Mouse (Mus musculus) olfactory bulb, adult 2 months (tissue): ENCODE measurements around the gene Mettl7a3. TPM values are rescaled to one million over a fixed set of nuclear protein-coding genes. Genes with fewer than 3 reads are reported as not detected.
"Not testable (repeated sequence)": the region's sequence is repeated elsewhere in the genome, so short reads cannot be mapped to it uniquely, and the experiment has no call there.

ENCODE experiments used
- H3K27ac ChIP-seq: fragments of 200-500 bp; 2 replicates; pipeline ENCODE4 v1.5.1; 2012; ENCODE audit warnings: low read depth, low read length; ENCODE audit not compliant: insufficient read depth
- H3K4me1 ChIP-seq: fragments of 200-500 bp; 2 replicates; pipeline ENCODE4 v1.6.1; 2012; ENCODE audit warnings: low read length; ENCODE audit not compliant: control insufficient read depth, insufficient read depth
- H3K4me3 ChIP-seq: fragments of 200-500 bp; 2 replicates; pipeline ENCODE4 v1.5.1; 2012; ENCODE audit warnings: mild to moderate bottlenecking, low read depth, low read length, moderate library complexity; ENCODE audit not compliant: insufficient read depth
- CTCF ChIP-seq: fragments of 200-500 bp; IDR thresholded peaks from 2 replicates; pipeline ENCODE4 v1.5.1; 2012; ENCODE audit warnings: low read depth, mild to moderate bottlenecking, low read length, moderate library complexity; ENCODE audit not compliant: insufficient read depth
- POLR2A ChIP-seq: fragments of 200-500 bp; IDR thresholded peaks from 2 replicates; pipeline ENCODE4 v1.6.1; 2012; ENCODE audit warnings: mild to moderate bottlenecking, low read depth, low read length, moderate library complexity; ENCODE audit not compliant: insufficient read depth
- WGBS: fragments of 180-500 bp; shearing (Covaris S2); methylation state at CpG from one replicate; pipeline ENCODE4 v1.1.7; 2018; 5-methylcytosine and 5-hydroxymethylcytosine counted together
- polyA plus RNA-seq: library from polyadenylated mRNA; stranded (reverse); fragments of >200 nt; gene quantifications from 2 replicates; pipeline ENCODE4 v1.2.4, GENCODE M21; 2012; ENCODE audit warnings: low replicate concordance; ENCODE audit not compliant: missing spikeins, insufficient read depth, insufficient read length

Gene Mettl7a3
- polyA plus RNA-seq, 1 experiment, result not detected

- WGBS, result 57% methylated on average over 2 of the region's 2 CpGs
- H3K27ac ChIP-seq, result no peak overlapping the region
- no peaks in the 10 kb centered on the region for H3K4me1 ChIP-seq
- no peak overlapping the region for H3K4me3 ChIP-seq
- no peak for TF ChIP-seq CTCF
- TF ChIP-seq POLR2A, result no peak
Measured at GRCm38 (mm10) chr15:100349496-100349895, 14.8 kb downstream of the Mettl7a3 start.

GRCm38 (mm10) chr15:100351501-100352060 is 16.9 kb downstream of the Mettl7a3 start:
- no peak overlapping the region for H3K27ac ChIP-seq
- TF ChIP-seq POLR2A, result no peak
- TF ChIP-seq CTCF, result no peak
- no peaks in the 10 kb centered on the region for H3K4me1 ChIP-seq
- WGBS, result 74% methylated on average over 6 of the region's 6 CpGs
- H3K4me3 ChIP-seq, result no peak overlapping the region

- H3K27ac ChIP-seq, result no peak within 1 kb of the TSS
- H3K4me1 ChIP-seq, result no peaks in the 10 kb centered on the region
- WGBS, result 85% methylated on average over 10 of the region's 10 CpGs
- H3K4me3 ChIP-seq, result no peak within 1 kb of the TSS
- TF ChIP-seq POLR2A (no peak), CTCF (no peak)
Measured at GRCm38 (mm10) chr15:100352711-100353250, 18.1 kb downstream of the Mettl7a3 start, which contains the start of the genes Methig1 and Mettl7a2. TSS of gene Methig1 (plus strand) at chr15:100353149. TSS of gene Mettl7a2 (plus strand) at chr15:100353200.

GRCm38 (mm10) chr15:100353399-100353798 is 18.7 kb downstream of the Mettl7a3 start:
- not testable (repeated sequence) for H3K4me3 ChIP-seq, H3K4me1 ChIP-seq, H3K27ac ChIP-seq
- 97% methylated on average over 22 of the region's 22 CpGs for WGBS

- Histone ChIP-seq H3K27ac (no peak overlapping the region), H3K4me1 (no peaks in the 10 kb centered on the region), H3K4me3 (no peak overlapping the region)
- 91% methylated on average over 5 of the region's 5 CpGs for WGBS
- TF ChIP-seq CTCF, result no peak
- TF ChIP-seq POLR2A, result no peak
Measured at GRCm38 (mm10) chr15:100355876-100356275, 21.1 kb downstream of the Mettl7a3 start.

- H3K4me1 ChIP-seq, result no peaks in the 10 kb centered on the region
- H3K4me3 ChIP-seq, result no peak within 1 kb of the TSS
- WGBS, result 82% methylated on average over 7 of the region's 7 CpGs
- H3K27ac ChIP-seq, result no peak within 1 kb of the TSS
- TF ChIP-seq CTCF, result no peak
- no peak for TF ChIP-seq POLR2A
Measured at GRCm38 (mm10) chr15:100364242-100364641, 29.5 kb downstream of the Mettl7a3 start, which contains the start of gene Higd1c. TSS of gene Higd1c (plus strand) at chr15:100364542.

GRCm38 (mm10) chr15:100365967-100366366 is 31.2 kb downstream of the Mettl7a3 start:
- H3K4me1 ChIP-seq, H3K27ac ChIP-seq, H3K4me3 ChIP-seq: not testable (repeated sequence)
- WGBS, result 80% methylated on average over 9 of the region's 9 CpGs

GRCm38 (mm10) chr15:100367119-100367518 is 32.4 kb downstream of the Mettl7a3 start:
- 82% methylated on average over 7 of the region's 7 CpGs for WGBS
- Histone ChIP-seq H3K27ac (no peak overlapping the region), H3K4me3 (no peak overlapping the region), H3K4me1 (no peaks in the 10 kb centered on the region)
- TF ChIP-seq POLR2A (no peak), CTCF (no peak)

GRCm38 (mm10) chr15:100375066-100375465 is 40.3 kb downstream of the Mettl7a3 start:
- H3K4me3 ChIP-seq, result no peak overlapping the region
- H3K27ac ChIP-seq, result no peak overlapping the region
- no peaks in the 10 kb centered on the region for H3K4me1 ChIP-seq
- WGBS, result 38% methylated on average over 5 of the region's 5 CpGs
- TF ChIP-seq POLR2A (no peak), CTCF (no peak)

- H3K4me1 ChIP-seq, H3K27ac ChIP-seq, H3K4me3 ChIP-seq: not testable (repeated sequence)
- 28% methylated on average over 4 of the region's 9 CpGs for whole genome bisulfite sequencing
Measured at GRCm38 (mm10) chr15:100377847-100378505, 43.2 kb downstream of the Mettl7a3 start.
